Mouse (Mus musculus): ENCODE results near the gene Tbc1d13.
"Not testable (repeated sequence)": the region's sequence is repeated elsewhere in the genome, so short reads cannot be mapped to it uniquely, and the experiment has no call there.

Tbc1d13 gene

DNA sequence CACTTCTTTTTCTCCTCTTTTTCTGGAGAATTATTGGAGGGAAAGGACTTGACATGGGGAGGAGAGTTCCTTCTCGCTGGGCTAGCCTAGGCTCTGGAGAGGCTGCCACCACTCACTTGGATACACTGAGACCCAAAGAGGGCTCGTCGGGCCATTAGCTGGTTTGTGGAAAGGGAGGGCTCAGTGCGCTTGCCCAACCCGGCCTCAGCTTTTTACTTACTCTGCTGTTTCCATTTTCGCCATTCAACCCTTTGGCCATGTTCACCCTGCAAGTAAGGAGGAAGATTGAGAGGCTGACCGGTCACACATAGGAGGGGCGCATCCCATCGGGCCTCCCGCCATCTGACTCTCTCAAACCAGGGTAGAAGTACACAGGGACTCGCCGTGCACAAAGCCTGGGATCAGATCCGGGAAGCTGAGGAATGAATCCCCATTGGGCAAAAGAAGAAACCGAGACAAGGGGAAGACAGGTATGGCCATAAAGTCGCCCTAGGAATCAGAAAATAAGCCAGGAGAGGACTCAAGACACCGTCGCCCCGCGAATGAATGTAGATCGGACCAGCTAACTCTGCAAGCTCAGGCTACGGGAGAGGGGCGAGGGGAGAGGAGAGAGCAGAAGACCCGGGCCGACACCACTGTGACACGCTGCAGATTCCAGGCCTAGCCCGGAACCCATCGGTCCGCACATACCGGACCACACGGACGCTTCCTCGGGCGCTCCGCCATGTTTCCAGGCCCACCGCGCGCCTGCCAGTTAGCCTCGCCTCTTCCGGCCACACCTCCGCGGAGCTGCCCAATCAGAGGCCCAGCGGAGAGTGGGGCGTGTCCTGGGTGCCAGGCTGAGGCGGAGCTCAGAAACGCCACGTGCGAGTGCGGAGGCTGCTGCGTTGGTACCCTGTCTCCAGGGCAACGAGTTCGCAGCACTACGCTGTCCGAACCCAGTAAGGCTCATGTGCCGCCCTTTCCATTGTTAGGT, 44.4 kb downstream of the Tbc1d13 start, which contains the start of gene Spout1:
Gene Spout1, minus strand, starts transcription at position 760 of the 976 bp plus-strand sequence.
- peak; percentile 96 for DNase-seq (ENCODE audit: low spot score)

DNA sequence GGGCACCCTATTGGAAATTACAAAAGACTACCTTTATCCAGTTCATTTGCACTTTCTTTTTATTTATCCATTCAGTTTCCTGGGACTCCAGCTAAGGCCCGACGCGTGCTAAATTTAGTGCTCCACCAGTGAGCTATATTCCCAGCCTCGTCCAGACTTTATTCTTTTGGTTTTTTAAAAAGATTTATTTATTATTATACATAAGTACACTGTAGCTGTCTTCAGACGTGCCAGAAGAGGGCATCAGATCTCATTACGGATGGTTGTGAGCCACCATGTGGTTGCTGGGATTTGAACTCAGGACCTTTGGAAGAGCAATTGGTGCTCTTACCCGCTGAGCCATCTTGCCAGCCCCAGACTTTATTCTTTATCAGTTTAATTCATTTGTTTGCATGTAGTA, 45.2 kb downstream of the Tbc1d13 start:
- DNase-seq (ENCODE audit: low spot score), result not testable (repeated sequence)

- DNase-seq (ENCODE audit: low spot score), result no peak
Observed at GRCm38 (mm10) chr2:30182424-30182823, 48.9 kb downstream of the Tbc1d13 start.

GRCm38 (mm10) chr2:30183721-30184120, 50.2 kb downstream of the Tbc1d13 start:
- DNase-seq (ENCODE audit: low spot score), result no peak

DNA sequence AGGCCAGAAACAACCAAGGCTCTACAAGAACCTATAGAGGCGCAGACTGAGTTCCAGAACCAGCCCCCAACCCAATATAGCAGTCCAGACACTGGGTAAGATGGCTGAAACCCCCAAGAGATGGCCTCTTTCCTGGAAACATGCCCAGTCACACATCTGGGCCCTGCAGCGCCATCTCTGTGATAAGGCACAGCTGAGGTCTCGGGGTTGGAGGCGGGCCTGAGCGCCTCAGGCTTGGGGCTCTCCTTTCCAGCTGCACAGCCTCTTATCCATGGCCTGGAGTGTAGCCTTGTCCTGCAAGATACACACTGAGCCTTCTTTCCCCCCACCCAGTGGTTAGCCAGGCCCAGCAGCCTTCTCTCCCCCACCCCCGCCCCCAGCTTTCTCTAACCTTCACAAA, 51.7 kb downstream of the Tbc1d13 start:
- DNase-seq (ENCODE audit: low spot score), result no peak

DNA sequence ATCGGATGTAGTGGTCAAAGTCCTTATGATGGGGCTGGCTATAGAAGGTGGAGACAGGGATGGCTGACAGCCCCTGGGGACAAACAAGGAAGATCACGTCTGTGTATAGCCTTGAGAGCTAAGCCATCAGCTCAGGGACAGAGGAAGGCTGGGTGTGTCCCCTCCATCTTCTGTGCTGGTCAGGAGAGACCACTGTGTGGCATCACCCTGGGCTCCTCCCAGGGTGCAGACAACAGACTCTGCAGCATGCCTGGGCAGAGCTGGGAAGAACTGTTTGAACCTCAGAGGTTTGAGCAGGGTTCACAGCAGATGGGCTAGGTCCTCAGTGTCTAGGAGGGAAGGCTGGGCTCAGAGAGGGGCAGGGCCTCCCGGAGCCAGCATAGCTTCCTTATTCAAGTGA, 52.1 kb downstream of the Tbc1d13 start:
- no peak for DNase-seq (ENCODE audit: low spot score)

DNA sequence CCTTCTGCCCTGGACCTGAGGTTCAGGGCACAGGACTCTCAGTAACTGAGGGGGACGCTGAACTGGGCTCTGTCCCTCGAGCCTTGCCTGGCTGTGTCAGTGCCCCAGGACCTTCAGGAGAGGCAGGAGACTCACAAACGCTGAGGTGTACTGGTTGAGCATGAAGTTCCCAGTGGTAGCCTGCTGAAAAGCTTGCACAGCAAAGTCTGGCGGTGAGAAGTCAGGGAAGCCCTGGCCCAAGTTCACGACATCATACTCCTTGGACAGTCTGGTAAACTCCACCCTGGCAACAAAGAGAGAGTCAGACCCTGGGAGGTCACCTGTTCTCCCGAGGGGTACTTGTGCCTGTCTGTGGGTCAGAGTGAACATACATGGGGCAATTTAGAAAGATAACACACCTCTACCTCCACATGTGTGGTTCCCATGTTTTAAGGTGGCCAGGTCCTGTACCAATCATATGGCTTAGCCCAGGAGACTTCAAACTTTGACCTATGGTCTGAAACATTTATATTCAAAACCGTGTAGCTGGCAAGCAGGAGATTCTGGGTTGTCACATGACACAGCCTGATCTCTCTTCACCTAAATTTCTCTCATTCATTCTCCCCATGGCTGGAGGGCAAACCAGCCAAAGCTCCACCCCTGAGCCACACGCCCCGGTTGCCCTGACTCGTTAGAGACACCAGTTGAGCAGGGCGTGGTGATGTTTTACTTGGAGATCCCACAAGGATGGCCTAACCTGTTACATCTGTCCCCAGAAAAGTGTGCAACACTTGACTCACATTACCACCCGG, 58.4 kb downstream of the Tbc1d13 start:
- DNase-seq (ENCODE audit: low spot score), result no peak

DNA sequence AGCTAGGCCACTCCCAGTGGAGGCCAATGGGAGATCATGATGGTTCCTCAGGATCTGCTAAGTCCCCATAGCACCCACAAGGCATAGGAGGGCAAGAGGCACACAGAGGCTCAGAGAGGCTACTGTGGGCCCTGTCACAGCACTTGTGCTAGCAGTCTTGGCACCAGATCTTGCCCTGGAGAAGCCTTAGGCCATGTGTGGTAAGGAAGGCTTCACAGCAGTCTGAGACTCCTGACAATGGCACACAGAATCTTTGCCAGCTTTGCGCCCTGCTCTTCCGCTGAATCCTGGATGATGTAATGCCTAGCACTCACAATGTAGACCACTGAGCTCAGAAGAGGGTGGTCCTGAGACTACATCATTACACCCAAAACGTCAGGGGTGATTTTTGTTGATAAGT, 61.1 kb downstream of the Tbc1d13 start:
- DNase-seq (ENCODE audit: low spot score), result no peak

DNA sequence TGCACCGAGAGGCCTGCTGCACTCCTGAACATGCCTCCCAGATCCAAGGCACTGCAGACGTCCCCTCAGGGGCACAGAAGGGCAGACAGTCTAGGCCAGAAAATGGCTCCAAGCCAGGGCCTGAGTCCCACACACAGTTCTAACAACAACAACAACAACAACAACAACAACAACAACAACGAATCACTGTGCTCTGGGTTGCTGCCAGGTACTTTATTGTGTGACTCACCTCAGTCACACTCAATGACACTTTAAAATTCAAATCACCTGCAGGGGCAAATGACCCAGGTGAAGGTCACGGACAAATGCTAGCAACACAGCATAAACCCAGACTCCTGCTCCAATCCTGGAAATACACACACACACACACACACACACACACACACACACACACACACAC, 64.5 kb downstream of the Tbc1d13 start:
- DNase-seq (ENCODE audit: low spot score), result no peak

DNA sequence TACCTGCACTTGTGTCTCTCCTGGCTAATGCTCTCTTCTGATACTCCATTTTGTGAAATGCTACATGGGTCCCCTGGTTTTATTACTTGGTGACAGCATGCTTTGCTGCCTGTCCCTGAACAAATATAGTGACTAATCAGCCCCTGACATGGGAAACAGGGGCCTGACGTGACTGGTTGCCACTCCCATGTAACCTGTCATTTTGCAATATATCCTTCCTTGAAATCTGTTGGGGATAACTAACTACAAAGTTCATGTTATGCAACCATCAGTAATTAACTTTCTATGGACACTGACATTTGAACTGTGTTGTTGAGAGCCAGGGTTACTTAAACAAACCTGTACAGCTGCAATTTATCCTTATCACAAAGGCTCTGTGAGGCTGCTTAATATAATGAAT, 66.4 kb downstream of the Tbc1d13 start:
- DNase-seq (ENCODE audit: low spot score), result no peak

- DNase-seq (ENCODE audit: low spot score), result no peak
Observed at GRCm38 (mm10) chr2:30200388-30200925, 66.9 kb downstream of the Tbc1d13 start.
